Mouse (Mus musculus): ENCODE measurements at regions not wholly inside any gene's neighbourhood (a gene's known extent, or its start where the extent isn't known, plus 50 kb on each side); places are given as distances from the start of the nearest gene placed in this dataset.

- TF ChIP-seq EP300 (IDR thresholded peaks at IDR 0.05; ENCODE audit: low read depth), result no peak
- no peak for TF ChIP-seq CTCF (IDR thresholded peaks at IDR 0.05; ENCODE audit: low read depth)
These were observed 329.5 kb upstream of the Negr1 start for GRCm38 (mm10) chr3:156232111-156232510.

All from liver, postnatal 0 days (tissue).